Mouse (Mus musculus): ENCODE results near the gene Svop.

GRCm38 (mm10) chr5:113984025-113984740 is 107.2 kb downstream of the Svop start:
- TF ChIP-seq CTCF (IDR thresholded peaks at IDR 0.05; ENCODE audit: control insufficient read depth, insufficient read depth, insufficient replicate concordance, low read depth, low read length) (no peak), POLR2A (IDR thresholded peaks at IDR 0.05; ENCODE audit: control insufficient read depth, low read depth, low read length) (no peak)
